In the genomic region with DNA sequence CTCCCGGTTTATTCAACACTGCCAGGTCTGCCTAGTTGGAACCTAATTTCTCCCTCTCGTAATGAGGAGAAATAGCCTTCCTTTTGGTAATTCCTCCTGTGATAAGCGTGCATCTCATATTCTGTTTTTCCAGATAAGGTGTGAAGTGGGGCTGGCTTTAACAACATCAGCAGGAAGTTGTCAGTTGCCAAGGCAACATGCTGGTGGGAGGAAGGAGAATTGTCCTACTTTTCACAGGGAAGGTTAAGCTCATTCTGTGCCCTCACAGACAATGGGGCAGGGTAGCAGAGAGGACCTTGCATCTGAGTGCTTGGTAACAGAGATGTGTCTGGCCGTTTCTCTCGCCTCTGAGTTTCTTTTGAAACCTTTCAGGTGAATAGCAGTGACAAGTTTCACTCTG, we compare ENCODE assay signal across 11 mouse cellular contexts. TPM values are rescaled to one million over a fixed set of nuclear protein-coding genes. Genes with fewer than 3 reads are reported as not detected.
A peak's percentile ranks its signal among the peaks of the same experiment; 100 is the strongest.
DNase-seq lines count a peak whose midpoint lies in the region; ATAC-seq and TF ChIP-seq lines count a peak whose summit lies in the region.
"Had no signal": no experiment of that assay in that cellular context is flagged by ENCODE, and none has a peak within 500 bp of the region (broad histone marks: within the 10 kb centered on the region; RNA-seq: fewer than 3 reads in every experiment).

No protein-coding gene starts in this region.

- H3K4me2 ChIP-seq in forebrain, embryonic 11.5 days (ENCODE audit: low read depth, low read length, severe bottlenecking): no peak overlapping the region

- no peak for TF ChIP-seq POLR2A in thymus, adult 2 months (IDR thresholded peaks at IDR 0.05; ENCODE audit: control insufficient read depth, extremely low read depth, insufficient read depth, low read length, poor library complexity)

- H3K4me1 ChIP-seq in forebrain, embryonic 10.5 days: peaks cover 19% of the 10 kb centered on the region
- 0 out of 2 replicates have a peak, but pooled peaks cover 3% of the 10 kb centered on the region for H3K4me1 ChIP-seq in forebrain, embryonic 11.5 days (replicated peaks; ENCODE audit: control insufficient read depth, insufficient read depth, low read length)
- H3K4me1 ChIP-seq in limb, embryonic 10.5 days: peaks cover 27% of the 10 kb centered on the region
- peaks cover 51% of the 10 kb centered on the region for H3K4me1 ChIP-seq in thymus, adult 2 months (replicated peaks; ENCODE audit: control insufficient read depth, insufficient read depth, low read length)

- intact Hi-C loops in left cerebral cortex, postnatal 25 days (cut with DNase I): no loop called here
- intact Hi-C loops in left cerebral cortex, postnatal 10 days (cut with DNase I): no loop called here

- no peaks in the 10 kb centered on the region for H3K9me3 ChIP-seq in forebrain, embryonic 10.5 days
- no peaks in the 10 kb centered on the region for H3K9me3 ChIP-seq in forebrain, embryonic 11.5 days (ENCODE audit: control insufficient read depth, low read length)
- H3K9me3 ChIP-seq in limb, embryonic 10.5 days (replicated peaks): no peaks in the 10 kb centered on the region

- no peak overlapping the region for H3K4me3 ChIP-seq in forebrain, embryonic 10.5 days
- no peak overlapping the region for H3K4me3 ChIP-seq in forebrain, embryonic 11.5 days (ENCODE audit: low read depth, low read length)
- no peak overlapping the region for H3K4me3 ChIP-seq in limb, embryonic 10.5 days
- no peak overlapping the region for H3K4me3 ChIP-seq in thymus, adult 2 months (ENCODE audit: control insufficient read depth, insufficient read depth, low read length)

- ATAC-seq in forebrain, embryonic 11.5 days (replicated peaks; ENCODE audit: low FRiP score): no peak

- 61% methylated on average over 5 of the region's 5 CpGs for WGBS in forebrain, embryonic 10.5 days
- WGBS in forebrain, embryonic 11.5 days: 50% methylated on average over 5 of the region's 5 CpGs
- 68% methylated on average over 5 of the region's 5 CpGs for WGBS in limb, embryonic 10.5 days
- 61% methylated on average over 5 of the region's 5 CpGs for WGBS in thymus, adult 2 months

- no peak for DNase-seq in forebrain, embryonic 10.5 days (ENCODE audit: extremely low spot score, low spot score)
- no peak for DNase-seq in forebrain, embryonic 11.5 days (ENCODE audit: low spot score)
- peak; percentile 11 to 14 for DNase-seq in left cerebral cortex, postnatal 25 days (ENCODE audit: low spot score in 2 of 2)
- DNase-seq in left cerebral cortex, postnatal 10 days (ENCODE audit: extremely low spot score in 1 of 2, low spot score in 2 of 2): no peak
- no peak for DNase-seq in limb, embryonic 10.5 days (ENCODE audit: low spot score)
- peak; percentile 52 for DNase-seq in thymus, adult 2 months
- no peak for DNase-seq in c-Kit-positive CD71-positive TER-119-positive erythroid progenitor cells, embryonic 14.5 days (ENCODE audit: low spot score)
- no peak for DNase-seq in adrenal gland, adult 2 months
- DNase-seq: gastrocnemius, postnatal 25 days; lung, postnatal 10 days had no signal

- no peak overlapping the region for H3K9ac ChIP-seq in forebrain, embryonic 11.5 days (ENCODE audit: low read length)

- H3K36me3 ChIP-seq in forebrain, embryonic 10.5 days (replicated peaks): no peaks in the 10 kb centered on the region
- no peaks in the 10 kb centered on the region for H3K36me3 ChIP-seq in forebrain, embryonic 11.5 days (ENCODE audit: control insufficient read depth, insufficient read depth, low read length)
- peaks cover 2% of the 10 kb centered on the region; the same call in 1 of the 2 replicates for H3K36me3 ChIP-seq in limb, embryonic 10.5 days
- no peaks in the 10 kb centered on the region for H3K36me3 ChIP-seq in thymus, adult 2 months (ENCODE audit: control insufficient read depth, insufficient read depth, low read length)

- TF ChIP-seq CTCF in thymus, adult 2 months (IDR thresholded peaks at IDR 0.05; ENCODE audit: borderline replicate concordance, control insufficient read depth, extremely low read depth, insufficient read depth, low read length, poor library complexity): no peak

- peak overlapping the region; percentile 35; the same call in 1 of the 2 replicates for H3K27ac ChIP-seq in forebrain, embryonic 10.5 days
- H3K27ac ChIP-seq in forebrain, embryonic 11.5 days (ENCODE audit: low read depth, low read length): no peak overlapping the region
- H3K27ac ChIP-seq in limb, embryonic 10.5 days: peak overlapping the region; percentile 58; the same call in 1 of the 2 replicates
- peak overlapping the region; percentile 89 for H3K27ac ChIP-seq in thymus, adult 2 months (ENCODE audit: control insufficient read depth, insufficient read depth, low read length)

- no peaks in the 10 kb centered on the region for H3K27me3 ChIP-seq in forebrain, embryonic 10.5 days (ENCODE audit: poor library complexity, severe bottlenecking)
- no peaks in the 10 kb centered on the region for H3K27me3 ChIP-seq in forebrain, embryonic 11.5 days (ENCODE audit: control insufficient read depth, insufficient read depth, low read length)
- H3K27me3 ChIP-seq in limb, embryonic 10.5 days (ENCODE audit: low read depth, poor library complexity, severe bottlenecking): no peaks in the 10 kb centered on the region
- H3K27me3 ChIP-seq in thymus, adult 2 months (ENCODE audit: control insufficient read depth, insufficient read depth, low read length): no peaks in the 10 kb centered on the region

RNA-seq across cellular contexts. Expression of gene Tshz2, which starts 47.1 kb away (rescaled TPM):
- 0.88 and 0.98 TPM in 2 replicates for polyA plus RNA-seq in forebrain, embryonic 10.5 days (2016; fragmentation: Nextera tagmentation; extraction: Ambion mirVana)
- 2.5 and 3.1 TPM in 2 replicates for polyA plus RNA-seq in forebrain, embryonic 11.5 days (2014; fragmentation: Nextera tagmentation; extraction: Ambion mirVana)
- total RNA-seq in left cerebral cortex, postnatal 25 days (2021): 10 to 100 TPM; 29.8 to 29.9 TPM
- total RNA-seq in left cerebral cortex, postnatal 10 days (2021): 10 to 100 TPM; 38.7 to 40.3 TPM
- polyA plus RNA-seq in limb, embryonic 10.5 days (2016; fragmentation: Nextera tagmentation; extraction: Ambion mirVana): 7.6 and 8.0 TPM in 2 replicates
- polyA plus RNA-seq in thymus, adult 2 months (2012; rRNA removed): 2.3 and 2.5 TPM in 2 replicates
- 10 to 100 TPM; 50.7 to 50.9 TPM for total RNA-seq in adrenal gland, adult 2 months (2021)
- polyA plus RNA-seq in adrenal gland, adult 2 months (2012; rRNA removed): 16.3 and 19.4 TPM in 2 replicates
- total RNA-seq: hematopoietic stem cell, adult 5-6 weeks had no signal

Comparison
In these comparisons a context has a peak if more than half of its experiments do, and no peak if none do; other contexts are left out.
1. DNase-seq: peak in left cerebral cortex, postnatal 25 days (2 of 2) and thymus, adult 2 months (single experiment); none in forebrain, embryonic 10.5 days (single experiment), forebrain, embryonic 11.5 days (single experiment), left cerebral cortex, postnatal 10 days (0 of 2), limb, embryonic 10.5 days (single experiment), c-Kit-positive CD71-positive TER-119-positive erythroid progenitor cells, embryonic 14.5 days (single experiment) and adrenal gland, adult 2 months (single experiment).